Mouse (Mus musculus): ENCODE results near the gene Tanc1. TPM values are rescaled to one million over a fixed set of nuclear protein-coding genes. Genes with fewer than 3 reads are reported as not detected.
A peak's percentile ranks its signal among the peaks of the same experiment; 100 is the strongest.

Gene Tanc1
- polyA plus RNA-seq, 1 experiment: 7.2 TPM

- Histone ChIP-seq H3K36me3 (ENCODE audit: control insufficient read depth, insufficient read depth, low read length) (peaks cover 13% of the 10 kb centered on the region; the same call in 1 of the 2 replicates), H3K27me3 (ENCODE audit: control insufficient read depth, insufficient read depth, low read length) (no peaks in the 10 kb centered on the region), H3K27ac (ENCODE audit: insufficient read depth, low read depth, low read length) (no peak overlapping the region), H3K4me1 (ENCODE audit: control insufficient read depth, insufficient read depth, insufficient read length, low read length) (no peaks in the 10 kb centered on the region; the same call in 1 of the 2 replicates), H3K4me3 (ENCODE audit: low read depth, low read length) (no peak overlapping the region)
- TF ChIP-seq CTCF (IDR thresholded peaks at IDR 0.05; ENCODE audit: extremely low read depth, insufficient read length, insufficient replicate concordance, low read depth, low read length) (no peak), POLR2A (IDR thresholded peaks at IDR 0.05; ENCODE audit: low read depth, low read length) (no peak)
- WGBS: 92% methylated on average over 15 of the region's 15 CpGs
Measured at GRCm38 (mm10) chr2:59876482-59876881, 264.6 kb downstream of the Tanc1 start.

- WGBS: 85% methylated on average over 4 of the region's 4 CpGs
- Histone ChIP-seq H3K4me1 (ENCODE audit: control insufficient read depth, insufficient read depth, insufficient read length, low read length) (no peaks in the 10 kb centered on the region; the same call in 1 of the 2 replicates), H3K27me3 (ENCODE audit: control insufficient read depth, insufficient read depth, low read length) (no peaks in the 10 kb centered on the region), H3K36me3 (ENCODE audit: control insufficient read depth, insufficient read depth, low read length) (peaks cover 11% of the 10 kb centered on the region; the same call in 1 of the 2 replicates), H3K4me3 (ENCODE audit: low read depth, low read length) (no peak overlapping the region), H3K27ac (ENCODE audit: insufficient read depth, low read depth, low read length) (no peak overlapping the region)
- TF ChIP-seq POLR2A (IDR thresholded peaks at IDR 0.05; ENCODE audit: low read depth, low read length) (no peak), CTCF (IDR thresholded peaks at IDR 0.05; ENCODE audit: extremely low read depth, insufficient read length, insufficient replicate concordance, low read depth, low read length) (no peak)
Measured at GRCm38 (mm10) chr2:59877335-59877734, 265.5 kb downstream of the Tanc1 start.

GRCm38 (mm10) chr2:59878221-59878620 lies 266.4 kb downstream of the Tanc1 start:
- no peaks in the 10 kb centered on the region for H3K27me3 ChIP-seq (ENCODE audit: control insufficient read depth, insufficient read depth, low read length)
- H3K36me3 ChIP-seq (ENCODE audit: control insufficient read depth, insufficient read depth, low read length): 0 out of 2 replicates have a peak, but pooled peaks cover 5% of the 10 kb centered on the region
- TF ChIP-seq CTCF (IDR thresholded peaks at IDR 0.05; ENCODE audit: extremely low read depth, insufficient read length, insufficient replicate concordance, low read depth, low read length) (no peak), POLR2A (IDR thresholded peaks at IDR 0.05; ENCODE audit: low read depth, low read length) (no peak)
- no peaks in the 10 kb centered on the region; the same call in 1 of the 2 replicates for H3K4me1 ChIP-seq (ENCODE audit: control insufficient read depth, insufficient read depth, insufficient read length, low read length)
- 65% methylated on average over 19 of the region's 19 CpGs for WGBS
- no peak overlapping the region for H3K27ac ChIP-seq (ENCODE audit: insufficient read depth, low read depth, low read length)
- H3K4me3 ChIP-seq (ENCODE audit: low read depth, low read length): peak overlapping the region; percentile 59

GRCm38 (mm10) chr2:59881404-59881803 lies 269.6 kb downstream of the Tanc1 start:
- Histone ChIP-seq H3K36me3 (ENCODE audit: control insufficient read depth, insufficient read depth, low read length) (no peaks in the 10 kb centered on the region), H3K27ac (ENCODE audit: insufficient read depth, low read depth, low read length) (no peak overlapping the region), H3K27me3 (ENCODE audit: control insufficient read depth, insufficient read depth, low read length) (no peaks in the 10 kb centered on the region), H3K4me1 (ENCODE audit: control insufficient read depth, insufficient read depth, insufficient read length, low read length) (no peaks in the 10 kb centered on the region; the same call in 1 of the 2 replicates), H3K4me3 (ENCODE audit: low read depth, low read length) (no peak overlapping the region; the same call in 1 of the 2 replicates)
- TF ChIP-seq CTCF (IDR thresholded peaks at IDR 0.05; ENCODE audit: extremely low read depth, insufficient read length, insufficient replicate concordance, low read depth, low read length): no peak
- TF ChIP-seq POLR2A (IDR thresholded peaks at IDR 0.05; ENCODE audit: low read depth, low read length): no peak
- WGBS: 59% methylated on average over 6 of the region's 6 CpGs

GRCm38 (mm10) chr2:59881831-59882741 lies 270.2 kb downstream of the Tanc1 start, which contains the start of gene Wdsub1:
TSS of gene Wdsub1 (minus strand) at chr2:59882591.
- WGBS: 2% methylated on average over 57 of the region's 57 CpGs
- no peaks in the 10 kb centered on the region for H3K27me3 ChIP-seq (ENCODE audit: control insufficient read depth, insufficient read depth, low read length)
- H3K4me3 ChIP-seq (ENCODE audit: low read depth, low read length): peak within 1 kb of the TSS; percentile 98
- no peaks in the 10 kb centered on the region for H3K36me3 ChIP-seq (ENCODE audit: control insufficient read depth, insufficient read depth, low read length)
- peak within 1 kb of the TSS; percentile 18 for H3K27ac ChIP-seq (ENCODE audit: insufficient read depth, low read depth, low read length)
- TF ChIP-seq CTCF (IDR thresholded peaks at IDR 0.05; ENCODE audit: extremely low read depth, insufficient read length, insufficient replicate concordance, low read depth, low read length) (peak; percentile 34; the same call in 1 of the 2 replicates), POLR2A (IDR thresholded peaks at IDR 0.05; ENCODE audit: low read depth, low read length) (peak; percentile 19)
- no peaks in the 10 kb centered on the region; the same call in 1 of the 2 replicates for H3K4me1 ChIP-seq (ENCODE audit: control insufficient read depth, insufficient read depth, insufficient read length, low read length)

- TF ChIP-seq CTCF (IDR thresholded peaks at IDR 0.05; ENCODE audit: extremely low read depth, insufficient read length, insufficient replicate concordance, low read depth, low read length) (no peak), POLR2A (IDR thresholded peaks at IDR 0.05; ENCODE audit: low read depth, low read length) (no peak)
- H3K36me3 ChIP-seq (ENCODE audit: control insufficient read depth, insufficient read depth, low read length): no peaks in the 10 kb centered on the region
- peak overlapping the region; percentile 98 for H3K4me3 ChIP-seq (ENCODE audit: low read depth, low read length)
- H3K4me1 ChIP-seq (ENCODE audit: control insufficient read depth, insufficient read depth, insufficient read length, low read length): no peaks in the 10 kb centered on the region; the same call in 1 of the 2 replicates
- 49% methylated on average over 8 of the region's 8 CpGs for WGBS
- no peak overlapping the region for H3K27ac ChIP-seq (ENCODE audit: insufficient read depth, low read depth, low read length)
- H3K27me3 ChIP-seq (ENCODE audit: control insufficient read depth, insufficient read depth, low read length): no peaks in the 10 kb centered on the region
Measured at GRCm38 (mm10) chr2:59882742-59883281, 271.0 kb downstream of the Tanc1 start.

GRCm38 (mm10) chr2:59889699-59890098 lies 277.9 kb downstream of the Tanc1 start:
- TF ChIP-seq CTCF (IDR thresholded peaks at IDR 0.05; ENCODE audit: extremely low read depth, insufficient read length, insufficient replicate concordance, low read depth, low read length) (no peak), POLR2A (IDR thresholded peaks at IDR 0.05; ENCODE audit: low read depth, low read length) (no peak)
- WGBS: 64% methylated on average over 6 of the region's 6 CpGs

More at GRCm38 (mm10) chr2:59889699-59890098, 277.9 kb downstream of the Tanc1 start:
- no peaks in the 10 kb centered on the region for H3K27me3 ChIP-seq (ENCODE audit: control insufficient read depth, insufficient read depth, low read length)
- 0 out of 2 replicates have a peak, but pooled peaks cover 3% of the 10 kb centered on the region for H3K36me3 ChIP-seq (ENCODE audit: control insufficient read depth, insufficient read depth, low read length)
- H3K4me3 ChIP-seq (ENCODE audit: low read depth, low read length): no peak overlapping the region
- no peak overlapping the region for H3K27ac ChIP-seq (ENCODE audit: insufficient read depth, low read depth, low read length)
- 0 out of 2 replicates have a peak, but pooled peaks cover 2% of the 10 kb centered on the region for H3K4me1 ChIP-seq (ENCODE audit: control insufficient read depth, insufficient read depth, insufficient read length, low read length)

Other genes with a start within 250 kb of the Tanc1 start
- gene Dapl1, start 127.4 kb upstream of the Tanc1 start, polyA plus RNA-seq (2012; rRNA removed): not detected in 2 replicates

Measured in small intestine, adult 2 months (tissue).